14 mouse cellular contexts compared by ENCODE assay signal in genomic region chr1:119482891-119483290, GRCm38 (mm10). TPM values are rescaled to one million over a fixed set of nuclear protein-coding genes. Genes with fewer than 3 reads are reported as not detected.
A peak's percentile ranks its signal among the peaks of the same experiment; 100 is the strongest.
DNase-seq lines count a peak whose midpoint lies in the region; ATAC-seq and TF ChIP-seq lines count a peak whose summit lies in the region.
"Had no signal": no experiment of that assay in that cellular context is flagged by ENCODE, and none has a peak within 500 bp of the region (broad histone marks: within the 10 kb centered on the region; RNA-seq: fewer than 3 reads in every experiment).

No protein-coding gene starts in this region.

- DNase-seq in adrenal gland, postnatal 14 days: peak; percentile 35
- no peak for DNase-seq in adrenal gland, postnatal 36 days
- no peak for DNase-seq in liver, embryonic 14.5 days (ENCODE audit: low read depth in 3 of 3, low spot score in 3 of 3)
- DNase-seq in liver, embryonic 11.5 days (ENCODE audit: low spot score): no peak
- DNase-seq in cerebellum, adult 18-20 months: no peak
- DNase-seq in kidney, postnatal 4 days: no peak
- DNase-seq: cerebellum, adult 11-12 months; thymus, postnatal 14 days had no signal

- no peak overlapping the region for H3K9ac ChIP-seq in liver, embryonic 14.5 days (replicated peaks)
- H3K9ac ChIP-seq in liver, embryonic 11.5 days (ENCODE audit: low read depth, low read length): no peak overlapping the region
- H3K9ac ChIP-seq: forebrain, embryonic 15.5 days; hindbrain, embryonic 14.5 days; limb, embryonic 12.5 days had no signal

- TF ChIP-seq EP300 in liver, embryonic 14.5 days (IDR thresholded peaks at IDR 0.05; ENCODE audit: low read depth): no peak

- WGBS in liver, embryonic 14.5 days (ENCODE audit: insufficient replicate concordance): 51% methylated on average over 3 of the region's 3 CpGs
- WGBS in liver, embryonic 11.5 days: 68% methylated on average over 3 of the region's 3 CpGs

- H3K4me2 ChIP-seq in liver, embryonic 14.5 days (ENCODE audit: low read depth): no peak overlapping the region
- H3K4me2 ChIP-seq in liver, embryonic 11.5 days: no peak overlapping the region
- H3K4me2 ChIP-seq: forebrain, embryonic 15.5 days; hindbrain, embryonic 14.5 days; limb, embryonic 12.5 days had no signal

- H3K4me3 ChIP-seq in liver, embryonic 14.5 days (ENCODE audit: insufficient read depth in 1 of 2, low read depth in 2 of 2, low read length in 2 of 2): no peak overlapping the region
- no peak overlapping the region for H3K4me3 ChIP-seq in liver, embryonic 11.5 days (ENCODE audit: low read depth, low read length)
- H3K4me3 ChIP-seq in E14TG2a.4 (replicated peaks; ENCODE audit: low read length): no peak overlapping the region
- H3K4me3 ChIP-seq: forebrain, embryonic 15.5 days; heart, embryonic 10.5 days; limb, embryonic 12.5 days had no signal

- H3K9me3 ChIP-seq in liver, embryonic 14.5 days (ENCODE audit: control insufficient read depth, low read length): no peaks in the 10 kb centered on the region
- no peaks in the 10 kb centered on the region for H3K9me3 ChIP-seq in liver, embryonic 11.5 days (ENCODE audit: control insufficient read depth, low read length)
- no peaks in the 10 kb centered on the region for H3K9me3 ChIP-seq in E14TG2a.4 (ENCODE audit: low read length)
- H3K9me3 ChIP-seq: forebrain, embryonic 15.5 days; heart, embryonic 10.5 days; limb, embryonic 12.5 days had no signal

- no peaks in the 10 kb centered on the region for H3K27me3 ChIP-seq in liver, embryonic 14.5 days (ENCODE audit: control insufficient read depth, insufficient read depth, low read length)
- H3K27me3 ChIP-seq in liver, embryonic 11.5 days (replicated peaks; ENCODE audit: control insufficient read depth, insufficient read depth, low read length): no peaks in the 10 kb centered on the region
- H3K27me3 ChIP-seq in E14TG2a.4 (ENCODE audit: insufficient read depth, low read length): no peaks in the 10 kb centered on the region
- H3K27me3 ChIP-seq: forebrain, embryonic 15.5 days; limb, embryonic 12.5 days had no signal

- ATAC-seq in liver, embryonic 14.5 days (ENCODE audit: insufficient read depth): no peak
- ATAC-seq in liver, embryonic 11.5 days (replicated peaks; ENCODE audit: low FRiP score): no peak
- 0 out of 2 replicates have a peak, but pooled peaks have one; percentile 34 for ATAC-seq in common myeloid progenitor, adult 5-6 weeks (replicated peaks; ENCODE audit: low read depth, poor library complexity, severe bottlenecking)
- ATAC-seq: forebrain, embryonic 15.5 days had no signal

- peak; percentile 52 for TF ChIP-seq CTCF in liver, embryonic 14.5 days (IDR thresholded peaks at IDR 0.05; ENCODE audit: low read depth)
- TF ChIP-seq CTCF in E14TG2a.4 (conservative IDR thresholded peaks at IDR 0.05; ENCODE audit: low read length): peak; percentile 9; the same call in 1 of the 2 replicates

- H3K27ac ChIP-seq in liver, embryonic 14.5 days: no peak overlapping the region
- H3K27ac ChIP-seq in liver, embryonic 11.5 days (ENCODE audit: low read depth, low read length): no peak overlapping the region
- H3K27ac ChIP-seq: forebrain, embryonic 15.5 days; heart, embryonic 10.5 days; hindbrain, embryonic 14.5 days had no signal

- H3K36me3 ChIP-seq in liver, embryonic 14.5 days (replicated peaks; ENCODE audit: control insufficient read depth, insufficient read depth, low read depth): no peaks in the 10 kb centered on the region
- peaks cover 7% of the 10 kb centered on the region for H3K36me3 ChIP-seq in liver, embryonic 11.5 days (ENCODE audit: control insufficient read depth, insufficient read depth, low read length)
- H3K36me3 ChIP-seq in E14TG2a.4 (ENCODE audit: insufficient read depth, low read length): peaks cover 6% of the 10 kb centered on the region
- H3K36me3 ChIP-seq: forebrain, embryonic 15.5 days had no signal

- no peaks in the 10 kb centered on the region for H3K4me1 ChIP-seq in liver, embryonic 14.5 days (replicated peaks; ENCODE audit: control insufficient read depth in 2 of 2, insufficient read depth in 2 of 2, low read length in 1 of 2)
- no peaks in the 10 kb centered on the region; the same call in 1 of the 2 replicates for H3K4me1 ChIP-seq in liver, embryonic 11.5 days (replicated peaks; ENCODE audit: control insufficient read depth, insufficient read depth, low read length)
- peaks cover 48% of the 10 kb centered on the region for H3K4me1 ChIP-seq in E14TG2a.4 (replicated peaks; ENCODE audit: low read depth, low read length)

RNA-seq across cellular contexts. Expression of gene Ralb, which starts 21.7 kb away (rescaled TPM):
- 58.1 and 60.8 TPM in 2 replicates for total RNA-seq in adrenal gland, postnatal 14 days (2021)
- total RNA-seq in adrenal gland, postnatal 36 days (2021): 10 to 100 TPM; 54.5 to 69.6 TPM
- polyA plus RNA-seq in liver, embryonic 14.5 days (2012; rRNA removed): 8.7 and 11.6 TPM in 2 replicates
- polyA plus RNA-seq in liver, embryonic 14.5 days (2014; fragmentation: Nextera tagmentation; extraction: Ambion mirVana): 25.7 and 26.0 TPM in 2 replicates
- 92.1 and 96.8 TPM in 2 replicates for polyA plus RNA-seq in liver, embryonic 11.5 days (2014; fragmentation: Nextera tagmentation; extraction: Ambion mirVana)
- 8.1 and 8.8 TPM in 2 replicates for total RNA-seq in common myeloid progenitor, adult 5-6 weeks (2017)

RNA-seq across cellular contexts. Expression of gene Tmem185b, which starts 43.1 kb away (rescaled TPM):
- 19.6 and 20.8 TPM in 2 replicates for total RNA-seq in adrenal gland, postnatal 14 days (2021)
- 10 to 100 TPM; 28.0 to 28.5 TPM for total RNA-seq in adrenal gland, postnatal 36 days (2021)
- polyA plus RNA-seq in liver, embryonic 14.5 days (2012; rRNA removed): 6.0 and 7.0 TPM in 2 replicates
- polyA plus RNA-seq in liver, embryonic 14.5 days (2014; fragmentation: Nextera tagmentation; extraction: Ambion mirVana): 5.9 and 8.2 TPM in 2 replicates
- polyA plus RNA-seq in liver, embryonic 11.5 days (2014; fragmentation: Nextera tagmentation; extraction: Ambion mirVana): 17.6 and 21.7 TPM in 2 replicates
- 13.9 and 16.0 TPM in 2 replicates for total RNA-seq in common myeloid progenitor, adult 5-6 weeks (2017)
